Mouse (Mus musculus): ENCODE results near the gene Car10. TPM values are rescaled to one million over a fixed set of nuclear protein-coding genes. Genes with fewer than 3 reads are reported as not detected.

The Car10 gene
- polyA plus RNA-seq, 1 experiment from 2014 or later: 0.05 TPM

- Histone ChIP-seq H3K4me3 (ENCODE audit: low read length) (no peak overlapping the region), H3K36me3 (ENCODE audit: control insufficient read depth, insufficient read depth) (no peaks in the 10 kb centered on the region), H3K27ac (ENCODE audit: low read length) (no peak overlapping the region), H3K9ac (ENCODE audit: low read length) (no peak overlapping the region), H3K4me2 (ENCODE audit: low read depth, low read length) (no peak overlapping the region), H3K4me1 (ENCODE audit: control insufficient read depth, insufficient read depth, low read length) (no peaks in the 10 kb centered on the region), H3K27me3 (ENCODE audit: control insufficient read depth, insufficient read depth, low read length) (no peaks in the 10 kb centered on the region), H3K9me3 (replicated peaks; ENCODE audit: control insufficient read depth, low read length) (no peaks in the 10 kb centered on the region)
- WGBS: 82% methylated on average over 8 of the region's 8 CpGs
- no peak for ATAC-seq (replicated peaks; ENCODE audit: extremely low read depth, insufficient read depth, low FRiP score)
Observed at GRCm38 (mm10) chr11:93444741-93445140, 346.9 kb downstream of the Car10 start.

DNA sequence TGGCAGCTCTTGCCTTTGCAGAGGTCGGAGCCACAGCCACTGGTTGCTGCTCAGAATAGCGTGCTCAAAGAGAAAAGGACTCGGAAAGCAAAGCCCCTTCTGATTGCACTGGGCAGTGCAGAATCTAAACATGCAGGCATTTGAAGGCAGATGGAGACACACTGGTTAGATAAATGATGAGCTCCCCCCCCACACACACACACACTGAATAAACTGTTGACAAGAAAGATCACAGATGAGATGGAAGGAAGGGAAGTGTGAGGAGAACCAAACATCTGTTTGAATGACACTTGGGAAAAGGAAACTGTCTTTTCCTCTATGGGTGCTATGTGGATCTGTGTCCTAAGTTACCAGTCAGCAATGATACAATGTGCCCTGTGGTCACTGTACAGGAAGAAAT, 349.7 kb downstream of the Car10 start:
- ATAC-seq (replicated peaks; ENCODE audit: extremely low read depth, insufficient read depth, low FRiP score): no peak
- H3K27me3 ChIP-seq (ENCODE audit: control insufficient read depth, insufficient read depth, low read length): no peaks in the 10 kb centered on the region
- no peaks in the 10 kb centered on the region for H3K4me1 ChIP-seq (ENCODE audit: control insufficient read depth, insufficient read depth, low read length)
- no peak overlapping the region for H3K4me2 ChIP-seq (ENCODE audit: low read depth, low read length)
- no peak overlapping the region for H3K9ac ChIP-seq (ENCODE audit: low read length)
- no peaks in the 10 kb centered on the region for H3K36me3 ChIP-seq (ENCODE audit: control insufficient read depth, insufficient read depth)
- H3K27ac ChIP-seq (ENCODE audit: low read length): no peak overlapping the region
- WGBS: 54% methylated on average over 3 of the region's 3 CpGs
- no peak overlapping the region for H3K4me3 ChIP-seq (ENCODE audit: low read length)
- no peaks in the 10 kb centered on the region for H3K9me3 ChIP-seq (replicated peaks; ENCODE audit: control insufficient read depth, low read length)

GRCm38 (mm10) chr11:93448290-93449256, 350.7 kb downstream of the Car10 start:
- Histone ChIP-seq H3K27me3 (ENCODE audit: control insufficient read depth, insufficient read depth, low read length) (no peaks in the 10 kb centered on the region), H3K4me2 (ENCODE audit: low read depth, low read length) (no peak overlapping the region), H3K27ac (ENCODE audit: low read length) (no peak overlapping the region), H3K9me3 (replicated peaks; ENCODE audit: control insufficient read depth, low read length) (no peaks in the 10 kb centered on the region), H3K36me3 (ENCODE audit: control insufficient read depth, insufficient read depth) (no peaks in the 10 kb centered on the region), H3K9ac (ENCODE audit: low read length) (no peak overlapping the region), H3K4me1 (ENCODE audit: control insufficient read depth, insufficient read depth, low read length) (no peaks in the 10 kb centered on the region), H3K4me3 (ENCODE audit: low read length) (no peak overlapping the region)
- no peak for ATAC-seq (replicated peaks; ENCODE audit: extremely low read depth, insufficient read depth, low FRiP score)
- 71% methylated on average over 12 of the region's 12 CpGs for WGBS

- 61% methylated on average over 7 of the region's 7 CpGs for WGBS
- Histone ChIP-seq H3K9ac (ENCODE audit: low read length) (no peak overlapping the region), H3K27ac (ENCODE audit: low read length) (no peak overlapping the region), H3K4me3 (ENCODE audit: low read length) (no peak overlapping the region), H3K36me3 (ENCODE audit: control insufficient read depth, insufficient read depth) (no peaks in the 10 kb centered on the region), H3K4me2 (ENCODE audit: low read depth, low read length) (no peak overlapping the region), H3K4me1 (ENCODE audit: control insufficient read depth, insufficient read depth, low read length) (no peaks in the 10 kb centered on the region), H3K9me3 (replicated peaks; ENCODE audit: control insufficient read depth, low read length) (no peaks in the 10 kb centered on the region), H3K27me3 (ENCODE audit: control insufficient read depth, insufficient read depth, low read length) (no peaks in the 10 kb centered on the region)
- no peak for ATAC-seq (replicated peaks; ENCODE audit: extremely low read depth, insufficient read depth, low FRiP score)
Observed at GRCm38 (mm10) chr11:93450535-93450934, 352.7 kb downstream of the Car10 start.

- H3K4me1 ChIP-seq (ENCODE audit: control insufficient read depth, insufficient read depth, low read length): no peaks in the 10 kb centered on the region
- WGBS: 75% methylated on average over 4 of the region's 4 CpGs
- H3K9ac ChIP-seq (ENCODE audit: low read length): no peak overlapping the region
- H3K27ac ChIP-seq (ENCODE audit: low read length): no peak overlapping the region
- H3K36me3 ChIP-seq (ENCODE audit: control insufficient read depth, insufficient read depth): no peaks in the 10 kb centered on the region
- no peaks in the 10 kb centered on the region for H3K27me3 ChIP-seq (ENCODE audit: control insufficient read depth, insufficient read depth, low read length)
- no peak overlapping the region for H3K4me3 ChIP-seq (ENCODE audit: low read length)
- no peak for ATAC-seq (replicated peaks; ENCODE audit: extremely low read depth, insufficient read depth, low FRiP score)
- H3K9me3 ChIP-seq (replicated peaks; ENCODE audit: control insufficient read depth, low read length): no peaks in the 10 kb centered on the region
- H3K4me2 ChIP-seq (ENCODE audit: low read depth, low read length): no peak overlapping the region
Observed at GRCm38 (mm10) chr11:93466221-93466620, 368.4 kb downstream of the Car10 start.

DNA sequence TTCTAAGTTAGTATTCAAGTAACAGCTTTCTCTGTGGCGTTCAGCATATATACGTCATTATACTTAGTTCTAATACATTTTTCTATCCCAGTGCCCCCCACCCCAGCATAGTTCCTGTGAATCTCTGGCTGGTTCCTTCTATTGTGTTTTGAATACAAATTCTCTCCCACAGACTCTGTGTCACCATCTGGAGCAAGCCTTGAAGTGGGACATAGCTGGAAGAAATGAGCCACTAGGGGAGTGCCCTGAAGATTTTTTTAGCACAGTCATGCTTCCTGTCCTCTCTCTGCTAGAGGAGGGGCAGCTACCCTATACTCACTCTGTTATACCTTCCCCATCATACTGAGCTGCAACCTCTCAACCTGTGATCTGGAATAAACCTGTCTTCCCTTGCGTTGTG, 369.9 kb downstream of the Car10 start:
- no peaks in the 10 kb centered on the region for H3K36me3 ChIP-seq (ENCODE audit: control insufficient read depth, insufficient read depth)
- no peak overlapping the region for H3K4me3 ChIP-seq (ENCODE audit: low read length)
- no peaks in the 10 kb centered on the region for H3K27me3 ChIP-seq (ENCODE audit: control insufficient read depth, insufficient read depth, low read length)
- H3K4me2 ChIP-seq (ENCODE audit: low read depth, low read length): no peak overlapping the region
- ATAC-seq (replicated peaks; ENCODE audit: extremely low read depth, insufficient read depth, low FRiP score): no peak
- H3K4me1 ChIP-seq (ENCODE audit: control insufficient read depth, insufficient read depth, low read length): no peaks in the 10 kb centered on the region
- no peak overlapping the region for H3K27ac ChIP-seq (ENCODE audit: low read length)
- 70% methylated on average over 3 of the region's 3 CpGs for whole genome bisulfite sequencing
- no peaks in the 10 kb centered on the region for H3K9me3 ChIP-seq (replicated peaks; ENCODE audit: control insufficient read depth, low read length)
- H3K9ac ChIP-seq (ENCODE audit: low read length): no peak overlapping the region

GRCm38 (mm10) chr11:93470771-93471170, 372.9 kb downstream of the Car10 start:
- H3K9ac ChIP-seq (ENCODE audit: low read length): no peak overlapping the region
- no peaks in the 10 kb centered on the region for H3K36me3 ChIP-seq (ENCODE audit: control insufficient read depth, insufficient read depth)
- 77% methylated on average over 7 of the region's 7 CpGs for WGBS
- H3K4me1 ChIP-seq (ENCODE audit: control insufficient read depth, insufficient read depth, low read length): no peaks in the 10 kb centered on the region
- H3K9me3 ChIP-seq (replicated peaks; ENCODE audit: control insufficient read depth, low read length): no peaks in the 10 kb centered on the region
- H3K27me3 ChIP-seq (ENCODE audit: control insufficient read depth, insufficient read depth, low read length): no peaks in the 10 kb centered on the region
- no peak overlapping the region for H3K4me3 ChIP-seq (ENCODE audit: low read length)
- no peak for ATAC-seq (replicated peaks; ENCODE audit: extremely low read depth, insufficient read depth, low FRiP score)
- H3K4me2 ChIP-seq (ENCODE audit: low read depth, low read length): no peak overlapping the region
- no peak overlapping the region for H3K27ac ChIP-seq (ENCODE audit: low read length)

DNA sequence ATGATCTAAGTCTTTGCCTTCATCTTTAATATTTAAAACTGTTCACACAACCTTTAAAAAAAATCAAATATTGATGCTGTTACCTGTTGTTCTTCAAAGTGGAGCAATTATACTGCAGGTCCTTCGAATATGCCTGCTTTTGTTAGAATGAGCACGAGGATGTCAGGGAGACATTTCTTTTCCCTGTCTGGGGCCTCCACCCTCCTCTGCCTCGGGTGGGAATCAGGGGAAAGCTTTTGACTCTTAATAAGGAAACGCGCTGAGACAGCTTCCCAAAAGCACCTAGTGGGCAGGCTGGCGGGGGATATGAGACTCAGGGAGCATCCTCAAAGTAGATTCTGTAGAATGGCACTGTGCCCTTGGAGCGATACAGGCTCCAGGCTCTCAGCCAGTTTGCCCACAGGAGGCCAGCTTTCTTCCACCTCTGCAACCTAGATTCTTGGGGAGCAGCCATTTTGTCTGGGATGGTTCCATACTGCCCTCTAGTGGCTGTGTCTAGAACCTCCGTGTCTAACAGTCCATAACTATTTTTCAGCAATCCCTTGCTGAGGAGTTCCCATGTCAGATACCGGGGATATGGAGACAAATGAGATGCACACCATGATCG, 373.8 kb downstream of the Car10 start:
- H3K36me3 ChIP-seq (ENCODE audit: control insufficient read depth, insufficient read depth): no peaks in the 10 kb centered on the region
- H3K4me3 ChIP-seq (ENCODE audit: low read length): no peak overlapping the region
- no peak overlapping the region for H3K4me2 ChIP-seq (ENCODE audit: low read depth, low read length)
- no peak overlapping the region for H3K27ac ChIP-seq (ENCODE audit: low read length)
- no peaks in the 10 kb centered on the region for H3K27me3 ChIP-seq (ENCODE audit: control insufficient read depth, insufficient read depth, low read length)
- no peak overlapping the region for H3K9ac ChIP-seq (ENCODE audit: low read length)
- H3K9me3 ChIP-seq (replicated peaks; ENCODE audit: control insufficient read depth, low read length): no peaks in the 10 kb centered on the region
- WGBS: 41% methylated on average over 10 of the region's 10 CpGs
- no peaks in the 10 kb centered on the region for H3K4me1 ChIP-seq (ENCODE audit: control insufficient read depth, insufficient read depth, low read length)
- no peak for ATAC-seq (replicated peaks; ENCODE audit: extremely low read depth, insufficient read depth, low FRiP score)

DNA sequence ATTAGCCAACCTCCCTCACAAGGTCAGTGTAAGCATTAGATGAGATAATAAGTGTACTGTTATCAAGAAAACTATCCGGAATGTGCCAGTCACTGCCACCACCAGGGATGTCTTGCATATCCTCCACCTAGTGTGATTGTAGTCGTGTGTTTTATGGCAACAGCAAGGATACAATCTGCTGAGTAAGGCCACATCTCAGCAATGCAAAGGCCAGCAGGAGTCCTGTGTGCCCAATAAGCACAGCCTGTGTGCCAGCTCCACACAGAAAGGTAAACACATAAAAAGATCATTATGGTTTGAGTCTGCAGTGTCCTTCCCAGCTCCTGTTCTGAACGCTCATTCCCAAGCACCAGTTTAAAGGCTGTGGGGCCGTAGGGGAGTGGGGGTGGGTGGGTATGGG, 386.8 kb downstream of the Car10 start:
- no peak overlapping the region for H3K4me3 ChIP-seq (ENCODE audit: low read length)
- WGBS: 68% methylated on average over 4 of the region's 4 CpGs
- no peaks in the 10 kb centered on the region for H3K27me3 ChIP-seq (ENCODE audit: control insufficient read depth, insufficient read depth, low read length)
- no peak overlapping the region for H3K27ac ChIP-seq (ENCODE audit: low read length)
- H3K4me2 ChIP-seq (ENCODE audit: low read depth, low read length): no peak overlapping the region
- H3K9ac ChIP-seq (ENCODE audit: low read length): no peak overlapping the region
- H3K9me3 ChIP-seq (replicated peaks; ENCODE audit: control insufficient read depth, low read length): no peaks in the 10 kb centered on the region
- no peaks in the 10 kb centered on the region for H3K36me3 ChIP-seq (ENCODE audit: control insufficient read depth, insufficient read depth)
- no peaks in the 10 kb centered on the region for H3K4me1 ChIP-seq (ENCODE audit: control insufficient read depth, insufficient read depth, low read length)
- ATAC-seq (replicated peaks; ENCODE audit: extremely low read depth, insufficient read depth, low FRiP score): no peak

All from heart, embryonic 16.5 days (tissue).